Mouse (Mus musculus) right cerebral cortex, postnatal 4 days (tissue): ENCODE data around the gene Cysrt1.

Experiments
- DNase-seq: peaks from one replicate; pipeline ENCODE4 v3.0.0-alpha.2; 2022

Cysrt1 gene

GRCm38 (mm10) chr2:25203631-25204214 is 38.5 kb downstream of the Cysrt1 start:
- no peak for DNase-seq

GRCm38 (mm10) chr2:25200631-25201030 is 41.6 kb downstream of the Cysrt1 start:
- no peak for DNase-seq

- no peak for DNase-seq
Measured at GRCm38 (mm10) chr2:25197946-25198345, 44.3 kb downstream of the Cysrt1 start.

DNA sequence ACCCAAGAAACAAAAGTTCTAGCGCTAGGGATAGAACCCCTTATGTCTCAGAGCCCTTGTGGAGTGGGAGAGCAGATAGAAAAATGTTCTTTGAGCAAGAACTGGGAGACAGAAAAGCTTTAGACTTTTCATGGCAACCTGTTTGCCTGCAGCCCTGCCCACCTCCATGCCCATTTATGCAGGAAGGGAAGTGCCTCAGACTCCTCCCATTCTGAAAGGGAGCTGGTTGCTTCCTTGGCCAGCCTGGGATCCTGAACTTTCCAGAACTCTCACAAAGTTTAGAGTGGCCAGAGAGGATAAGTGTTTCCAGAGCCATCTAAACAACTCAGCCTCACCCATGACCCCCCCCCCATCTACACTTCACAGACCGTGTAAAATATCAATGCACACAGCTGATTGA is 45.1 kb downstream of the Cysrt1 start:
- no peak for DNase-seq

- DNase-seq, result no peak
Measured at GRCm38 (mm10) chr2:25196172-25196954, 45.9 kb downstream of the Cysrt1 start, which contains the start of gene Tor4a. TSS of gene Tor4a (minus strand) at chr2:25196886.

DNA sequence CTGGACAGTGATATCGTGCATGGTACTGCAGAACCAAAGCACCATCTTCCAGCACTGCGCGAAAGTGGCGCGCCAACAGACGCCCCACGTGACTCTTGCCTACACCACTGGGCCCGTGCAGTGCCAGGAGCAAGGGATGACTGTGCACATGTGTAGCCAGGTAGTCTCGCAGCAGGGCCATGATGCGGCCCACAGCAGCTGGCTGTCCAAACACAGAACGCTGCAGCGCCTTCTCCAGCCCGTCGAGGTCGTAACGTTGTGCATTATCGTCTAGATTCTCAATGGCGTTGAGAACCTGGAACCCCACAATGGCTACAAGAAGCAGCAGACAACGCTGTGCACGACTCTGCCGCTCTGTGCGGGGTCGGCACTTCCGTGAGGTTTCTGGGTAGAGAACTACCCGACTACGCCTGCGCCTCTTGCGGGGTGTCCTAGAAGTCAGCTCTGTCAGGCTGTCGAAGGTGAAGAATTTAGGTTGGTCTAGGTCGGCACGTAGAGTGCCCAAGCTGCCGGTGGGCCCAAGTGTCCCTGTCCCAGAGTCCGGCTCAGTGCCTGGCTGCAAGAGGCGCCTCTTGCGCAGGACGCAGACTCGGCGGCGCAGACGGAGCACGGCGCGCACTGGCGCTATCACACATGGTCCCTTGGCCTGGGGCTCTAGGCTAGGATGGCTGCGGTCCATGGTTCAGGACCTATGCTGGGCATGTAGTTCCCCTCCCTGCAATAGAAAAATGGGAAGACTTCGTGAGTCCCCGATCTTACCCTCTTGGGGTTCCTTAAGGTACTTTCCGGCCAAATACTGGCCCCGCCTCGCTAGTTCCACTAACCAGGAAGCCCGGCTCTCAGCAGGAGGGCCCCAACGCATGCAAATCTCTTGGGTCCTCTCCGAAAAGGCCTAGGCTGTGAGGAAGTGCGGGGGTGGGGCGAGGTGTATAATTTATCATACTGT is 46.8 kb downstream of the Cysrt1 start:
- DNase-seq, result no peak

GRCm38 (mm10) chr2:25194486-25195171 is 47.6 kb downstream of the Cysrt1 start:
- no peak for DNase-seq

- no peak for DNase-seq
Measured at GRCm38 (mm10) chr2:25194006-25194405, 48.2 kb downstream of the Cysrt1 start.

DNA sequence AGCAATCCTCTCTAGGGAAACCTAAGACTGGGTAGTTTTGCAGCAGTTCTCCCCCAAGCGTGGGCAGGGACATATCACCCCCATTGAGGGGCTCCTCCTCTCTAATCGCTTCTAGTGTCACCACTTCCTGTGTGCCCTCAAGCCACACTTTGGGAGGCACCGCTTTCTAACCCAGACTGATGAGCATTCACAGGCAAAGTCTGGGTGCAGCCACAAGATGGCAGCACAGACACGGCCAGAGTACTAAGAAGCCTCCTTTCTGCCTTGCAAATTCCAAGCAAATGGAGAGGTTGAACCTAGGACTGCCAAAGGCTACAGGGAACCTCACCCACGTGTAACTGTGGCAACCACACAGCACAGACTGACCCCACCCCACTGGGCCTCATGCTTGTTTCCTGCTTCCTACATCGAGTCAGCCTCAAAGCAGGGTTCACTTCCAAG is 48.9 kb downstream of the Cysrt1 start:
- DNase-seq, result peak; percentile 76
